Mouse (Mus musculus) embryonic stem cell, embryonic (primary cell): ENCODE results near the gene Slc9a4.

Source experiments
- CTCF ChIA-PET, 4 experiments: fragments of 300-600 bp in 2 of 4; fragments of 350-600 bp in 2 of 4; sonication (Branson Sonifier 250); formaldehyde crosslinking; loops; one replicate each; lab custom pipeline; 2022; ENCODE audit warnings: inconsistent platforms in 2 of 4; lab: Charles Lee
- POLR2A ChIA-PET, 4 experiments: fragments of 300-600 bp in 2 of 4; fragments of 350-600 bp in 2 of 4; sonication (Branson Sonifier 250); formaldehyde crosslinking; loops; one replicate each; lab custom pipeline; 2022; ENCODE audit warnings: antibody characterized with exemption in 4 of 4, inconsistent platforms in 1 of 4; lab: Charles Lee

Gene Slc9a4

DNA sequence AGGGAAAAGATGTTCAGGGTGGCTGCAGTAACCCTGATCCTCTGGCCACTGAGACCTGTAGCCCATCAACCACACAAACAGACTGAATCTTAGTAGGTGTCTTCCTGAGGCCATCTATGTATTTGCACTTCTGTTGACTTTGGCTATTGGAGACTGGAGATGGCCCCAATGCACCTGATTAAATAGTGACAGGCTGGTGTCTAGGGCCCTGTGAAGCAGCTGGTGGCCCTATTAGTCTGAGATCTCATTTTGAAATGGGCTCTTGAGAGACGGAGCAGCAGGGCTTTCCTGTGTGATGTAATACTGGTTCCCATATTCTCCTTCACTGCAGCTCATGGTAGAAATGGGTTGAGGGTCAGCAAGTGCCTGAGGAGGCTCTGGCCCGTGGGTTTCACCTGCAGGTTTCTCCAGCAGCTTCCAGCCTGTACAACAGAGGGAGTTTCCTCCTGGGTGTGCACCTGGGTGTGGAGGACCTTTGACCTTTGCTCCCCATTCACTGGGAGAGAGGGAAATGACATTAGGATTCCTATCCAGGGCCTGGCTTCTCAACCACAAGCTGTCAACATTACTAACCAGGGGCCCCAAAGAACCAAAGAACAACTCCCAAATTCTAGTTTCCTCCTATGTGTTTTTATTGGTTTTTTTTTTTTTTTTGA is 52.7 kb downstream of the Slc9a4 start:
- POLR2A ChIA-PET, result interaction anchor here in 1 of 4 experiments (0.6 kb wide), 1 partner anchor 9 kb away, joined by 4 read pairs; no protein-coding TSS in a partner anchor
- CTCF ChIA-PET, result interaction anchor here in 1 of 4 experiments (1.5 kb wide), 1 partner anchor 170 kb away, joined by 3 read pairs; no protein-coding TSS in a partner anchor

DNA sequence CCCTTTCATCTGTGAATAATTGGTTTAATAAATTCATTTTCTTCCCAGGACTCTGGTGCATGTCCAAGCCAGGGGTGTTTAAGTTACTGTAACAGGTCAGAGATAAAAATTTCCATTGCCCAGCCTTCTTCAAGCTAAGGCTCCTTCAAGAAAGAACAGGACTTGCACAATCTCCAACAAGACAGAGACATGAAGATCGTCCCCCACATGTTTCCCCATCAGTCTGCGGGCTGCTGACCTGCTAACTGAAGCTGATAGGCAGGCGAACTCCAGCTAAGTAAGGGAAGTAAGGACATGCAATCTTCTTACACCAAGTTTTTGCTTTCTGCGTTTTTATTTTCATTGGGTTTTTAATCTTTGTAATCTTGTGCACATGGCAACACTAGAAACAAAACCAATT is 54.7 kb downstream of the Slc9a4 start:
- POLR2A ChIA-PET, result no interaction called here
- CTCF ChIA-PET, result no interaction called here

DNA sequence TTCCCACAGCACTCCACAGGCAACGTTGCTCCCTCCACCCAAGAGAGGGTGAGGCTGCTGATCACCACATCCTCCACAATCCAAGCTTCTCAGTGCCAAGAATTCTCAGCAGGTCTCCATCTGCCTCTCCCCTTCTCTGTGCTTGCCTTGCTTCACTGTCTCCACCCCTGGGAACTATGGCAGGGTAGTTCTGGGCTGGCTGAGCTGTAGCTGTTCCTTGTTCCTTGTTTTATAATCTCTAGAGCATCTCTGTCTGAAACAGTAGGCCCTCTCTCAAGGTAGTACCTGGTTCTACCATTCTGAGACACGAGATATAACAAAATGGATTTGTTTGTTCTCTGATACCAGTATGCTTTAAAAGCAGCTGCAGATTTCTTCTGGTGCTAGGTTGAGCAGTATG is 68.4 kb downstream of the Slc9a4 start:
- ChIA-PET POLR2A (no interaction called here), CTCF (interaction anchor here in 1 of 4 experiments (1.0 kb wide), 1 partner anchor 10 kb away, joined by 3 read pairs; no protein-coding TSS in a partner anchor)

DNA sequence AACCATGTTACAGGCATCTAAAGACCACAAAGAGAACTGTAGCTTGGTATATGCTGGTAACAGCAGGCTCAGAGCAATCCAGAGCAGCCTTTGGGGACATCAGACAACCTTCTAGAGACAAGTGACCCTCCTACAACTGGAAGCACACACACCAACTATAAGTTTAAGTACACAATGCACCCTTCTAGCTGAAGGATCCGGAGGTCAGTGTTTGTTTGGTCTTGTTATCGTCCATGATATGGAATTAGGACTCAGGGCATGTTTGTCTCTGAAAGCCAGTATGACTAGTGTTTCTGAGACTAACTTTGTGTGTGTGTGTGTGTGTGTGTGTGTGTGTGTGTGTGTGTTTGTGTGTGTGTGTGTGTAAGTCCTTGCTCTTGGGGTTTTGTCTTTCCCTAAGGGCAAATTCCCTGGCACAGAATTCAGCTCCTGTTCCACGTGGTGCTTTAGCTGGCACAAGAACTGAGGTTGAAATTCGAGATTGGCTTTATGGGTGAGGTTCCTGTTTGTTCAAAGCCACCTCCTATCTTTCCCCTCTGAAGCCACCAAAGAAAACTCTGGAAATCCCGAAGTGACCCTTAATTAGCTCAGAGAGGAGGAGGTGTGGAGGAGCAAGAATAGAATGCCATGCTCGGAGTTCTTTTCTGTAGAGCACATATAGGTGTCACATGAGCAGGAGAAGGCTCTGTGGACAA is 71.1 kb downstream of the Slc9a4 start:
- ChIA-PET POLR2A (no interaction called here), CTCF (interaction anchor here in 1 of 4 experiments (0.7 kb wide), 1 partner anchor 650 kb away, joined by 6 read pairs; no protein-coding TSS in a partner anchor)

DNA sequence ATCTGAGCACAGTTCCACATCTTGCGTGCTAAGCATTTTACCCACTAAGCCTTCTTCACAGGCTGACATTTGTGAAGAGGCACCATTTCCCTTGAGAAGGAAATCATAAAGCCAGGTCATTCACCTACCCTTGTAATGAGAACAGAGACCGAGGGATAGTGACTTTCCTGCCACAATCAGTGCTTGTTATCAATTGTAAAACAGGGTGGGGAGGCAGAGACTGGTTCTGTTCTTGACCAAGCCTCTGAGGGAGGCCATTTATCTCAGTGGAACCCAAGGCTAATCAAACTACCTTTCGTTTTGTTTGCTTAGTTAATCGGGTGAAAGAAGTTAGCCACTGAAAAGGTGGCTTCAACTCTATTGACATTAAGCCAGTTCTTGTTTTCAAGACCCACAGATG is 77.2 kb downstream of the Slc9a4 start:
- ChIA-PET CTCF (interaction anchor here in 1 of 4 experiments (2.1 kb wide), 1 partner anchor 277 kb away, joined by 14 read pairs; no protein-coding TSS in a partner anchor), POLR2A (no interaction called here)

DNA sequence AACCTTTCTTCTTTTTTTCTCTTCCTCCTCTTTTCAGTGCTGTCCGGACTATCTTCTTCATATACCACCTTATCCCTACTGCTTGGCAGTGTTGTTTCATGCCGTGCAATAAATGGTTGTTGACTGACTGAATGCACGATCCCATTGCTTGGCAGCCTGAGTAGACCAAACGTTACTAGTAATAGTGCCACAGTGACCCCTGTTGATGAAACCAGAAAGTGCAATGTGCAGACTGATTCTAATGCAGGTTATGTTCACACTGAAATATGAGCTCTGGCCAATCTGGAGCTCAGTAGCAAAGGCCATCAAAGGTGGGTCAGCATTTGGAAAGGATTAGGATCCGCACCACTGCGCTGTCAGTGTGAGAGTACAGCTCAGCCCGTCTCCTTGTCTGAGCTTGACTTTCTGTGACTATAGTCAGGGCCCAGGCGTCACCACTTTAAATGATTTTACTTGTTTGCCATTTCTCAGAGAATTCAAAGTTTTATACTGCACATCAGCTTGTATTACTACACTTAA is 78.2 kb downstream of the Slc9a4 start:
- POLR2A ChIA-PET, result interaction anchor here in 1 of 4 experiments (1.5 kb wide), 2 partner anchors 89 to 756 kb away, joined by 3 read pairs; no protein-coding TSS in a partner anchor
- CTCF ChIA-PET, result interaction anchor here in 3 of 4 experiments (0.6 to 2.1 kb wide), 12 partner anchors 9 to 543 kb away, joined by 3 to 14 read pairs (median 4); partner anchors contain the start of gene Slc9a4 (in 2 of the 3)

DNA sequence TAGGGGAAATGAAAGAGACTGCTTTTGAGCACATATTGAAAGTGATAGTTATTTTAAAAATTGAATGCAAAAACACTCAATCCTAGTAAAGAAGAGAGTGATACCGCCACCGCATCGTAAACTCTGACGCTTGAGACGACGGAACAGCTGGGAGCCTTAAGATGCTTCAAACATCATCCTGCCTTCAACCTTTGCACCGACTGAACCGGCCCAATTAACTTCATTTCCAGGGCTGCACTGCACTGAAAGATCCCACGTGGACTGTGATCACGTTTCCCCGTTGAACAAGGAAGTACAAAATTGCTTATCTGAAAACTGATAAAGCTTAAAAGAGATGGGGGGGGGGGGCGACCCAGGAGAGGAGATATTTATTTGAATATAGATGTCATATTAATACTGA is 79.1 kb downstream of the Slc9a4 start:
- ChIA-PET POLR2A (interaction anchor here in 3 of 4 experiments (0.6 to 1.5 kb wide), 6 partner anchors 90 to 757 kb away, joined by 3 to 4 read pairs (median 3); no protein-coding TSS in a partner anchor), CTCF (interaction anchor here in 3 of 4 experiments (0.6 to 2.1 kb wide), 3 partner anchors 226 to 279 kb away, joined by 7 to 14 read pairs (median 13); no protein-coding TSS in a partner anchor)

DNA sequence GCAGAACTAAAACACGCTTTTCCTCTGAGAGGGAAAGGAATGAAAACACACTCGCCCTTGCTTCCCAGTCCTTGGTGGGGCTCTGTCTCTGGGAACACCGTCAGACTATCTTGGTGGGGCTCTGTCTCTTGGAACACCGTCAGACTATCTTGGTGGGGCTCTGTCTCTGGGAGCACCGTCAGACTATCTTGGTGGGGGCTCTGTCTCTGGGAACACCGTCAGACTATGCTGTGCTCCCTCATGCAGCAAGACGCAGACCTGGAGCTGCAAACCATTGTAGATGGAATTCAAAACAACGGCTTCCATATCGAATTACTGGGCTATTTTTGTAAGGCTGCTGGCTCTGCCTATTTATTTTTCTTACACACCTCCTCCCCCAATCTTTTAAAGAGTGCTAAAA is 79.6 kb downstream of the Slc9a4 start:
- ChIA-PET CTCF (no interaction called here), POLR2A (interaction anchor here in 1 of 4 experiments (0.6 kb wide), 1 partner anchor 215 kb away, joined by 4 read pairs; no protein-coding TSS in a partner anchor)

DNA sequence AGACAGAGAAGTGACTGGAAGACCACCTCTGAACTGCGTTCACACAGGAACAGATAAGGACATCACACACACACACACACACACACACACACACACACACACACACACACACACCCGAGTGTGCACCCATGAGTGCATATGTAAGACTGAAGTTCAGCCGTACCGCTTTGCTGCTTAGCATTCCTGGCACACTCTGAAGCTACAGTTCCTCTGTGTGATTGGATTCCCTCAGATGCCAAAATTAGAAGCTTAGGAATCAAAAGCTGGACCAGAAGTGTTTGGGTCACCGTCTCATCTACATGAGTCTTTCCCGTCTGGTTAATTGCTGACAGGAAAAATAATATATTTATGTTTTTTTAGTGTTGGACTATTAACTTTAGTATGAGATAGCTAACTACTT is 81.0 kb downstream of the Slc9a4 start:
- ChIA-PET CTCF (interaction anchor here in 1 of 4 experiments (0.6 kb wide), 1 partner anchor 8 kb away, joined by 3 read pairs; no protein-coding TSS in a partner anchor), POLR2A (interaction anchor here in 1 of 4 experiments (0.6 kb wide), 1 partner anchor 193 kb away, joined by 3 read pairs; no protein-coding TSS in a partner anchor)

DNA sequence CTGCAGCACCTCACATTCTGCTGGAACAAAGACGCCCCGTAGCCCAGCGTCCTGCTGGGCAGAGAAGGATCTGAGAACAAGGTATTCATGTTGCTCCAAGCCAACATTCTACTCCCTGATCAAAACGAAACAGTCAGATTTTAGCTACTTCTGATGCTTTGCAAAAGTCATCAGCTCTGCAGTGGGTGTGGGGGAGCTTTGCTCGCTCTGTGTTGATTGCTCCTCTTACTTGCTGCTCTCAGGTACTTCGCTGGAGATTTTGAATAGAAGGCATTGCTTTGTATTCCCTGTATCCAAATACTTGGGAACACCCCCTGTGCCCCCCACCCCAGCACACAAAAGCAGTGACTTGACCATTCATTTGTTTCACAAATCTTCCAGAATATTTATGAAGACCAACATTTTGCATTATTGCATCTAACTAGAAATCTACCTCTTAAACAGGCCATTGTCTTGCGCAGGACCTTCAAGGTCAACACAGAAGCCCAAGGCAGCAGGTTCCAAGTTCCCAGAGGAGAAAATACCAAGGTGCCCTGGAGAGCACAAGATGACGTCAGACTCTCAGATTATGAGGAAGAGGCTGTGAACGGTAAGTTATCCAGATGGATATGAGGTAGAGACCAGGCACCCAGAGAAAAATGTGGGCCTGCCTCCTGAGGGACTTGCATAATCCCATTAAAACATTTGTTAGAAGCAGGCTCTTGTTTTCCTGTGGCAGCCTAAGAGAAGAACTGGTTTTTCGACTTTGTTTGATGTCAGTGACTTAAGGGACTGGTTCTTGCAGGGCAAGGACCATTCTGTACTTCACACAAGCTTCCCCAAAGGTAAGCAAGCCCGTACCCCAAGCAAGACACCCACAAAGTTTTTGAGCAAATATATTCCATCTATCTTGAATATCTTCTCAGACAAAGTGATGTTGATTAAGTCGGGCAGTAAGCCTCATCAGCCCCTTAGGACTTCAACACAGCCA is 85.8 kb downstream of the Slc9a4 start:
- POLR2A ChIA-PET, result no interaction called here
- CTCF ChIA-PET, result no interaction called here

DNA sequence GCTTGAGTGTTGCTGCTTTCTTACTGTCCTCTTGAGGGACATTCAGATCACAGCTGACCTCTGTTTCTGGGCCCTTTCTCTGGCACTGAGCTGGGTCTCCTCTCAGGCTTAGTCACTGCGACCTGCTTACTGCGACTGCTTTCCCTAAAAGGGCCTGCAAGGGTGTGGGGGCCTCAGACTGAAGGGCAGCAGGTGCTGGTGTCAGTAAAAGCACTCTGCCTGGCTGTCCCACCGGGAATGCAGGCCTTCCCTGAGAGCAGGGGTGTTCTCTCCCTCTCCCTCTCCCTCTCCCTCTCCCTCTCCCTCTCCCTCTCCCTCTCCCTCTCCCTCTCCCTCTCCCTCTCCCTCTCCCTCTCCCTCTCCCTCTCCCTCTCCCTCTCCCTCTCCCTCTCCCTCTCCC is 87.6 kb downstream of the Slc9a4 start:
- POLR2A ChIA-PET, result interaction anchor here in 1 of 4 experiments (0.5 kb wide), 1 partner anchor 102 kb away, joined by 5 read pairs; no protein-coding TSS in a partner anchor
- CTCF ChIA-PET, result interaction anchor here in 1 of 4 experiments (0.6 kb wide), 1 partner anchor 28 kb away, joined by 3 read pairs; no protein-coding TSS in a partner anchor

DNA sequence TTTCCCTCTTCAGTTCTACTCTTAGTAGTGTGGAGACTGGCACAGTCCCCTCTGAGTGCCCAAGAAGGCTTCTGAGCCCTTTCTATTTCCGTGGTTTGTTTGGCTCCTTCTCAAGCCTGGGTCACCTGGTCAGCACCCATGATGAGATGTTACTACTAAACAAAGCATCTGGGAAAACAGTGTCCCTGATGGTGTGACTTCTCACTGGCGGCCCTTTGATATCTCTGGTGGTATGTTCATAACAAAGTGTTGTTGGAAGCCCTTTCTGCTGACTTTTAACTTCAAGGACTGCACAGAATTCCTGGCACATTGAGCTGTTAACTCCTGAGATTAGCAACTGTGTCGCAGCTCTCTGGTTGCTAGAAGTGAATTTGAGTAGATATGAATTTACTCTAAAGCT is 90.1 kb downstream of the Slc9a4 start:
- CTCF ChIA-PET, result no interaction called here
- POLR2A ChIA-PET, result no interaction called here

DNA sequence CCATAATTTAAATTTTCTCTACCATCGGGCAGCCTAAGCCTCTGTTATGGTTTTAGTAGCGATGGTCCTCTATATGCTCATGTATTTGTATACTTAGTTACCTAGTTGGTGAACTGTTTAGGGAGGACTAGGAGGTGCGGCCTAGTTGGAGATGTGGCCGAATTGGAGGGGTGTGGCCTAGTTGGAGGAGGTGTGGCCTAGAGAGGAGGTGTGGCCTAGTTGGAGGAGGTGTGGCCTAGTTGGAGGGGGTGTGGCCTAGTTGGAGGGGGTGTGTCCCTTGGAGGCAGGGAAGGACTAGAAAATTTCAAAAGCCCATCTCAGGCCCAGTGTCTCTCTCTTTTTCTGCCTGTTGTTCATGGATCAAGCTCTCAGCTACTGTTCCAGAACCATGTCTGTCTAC is 91.6 kb downstream of the Slc9a4 start:
- ChIA-PET POLR2A (interaction anchor here in 1 of 4 experiments (0.5 kb wide), 1 partner anchor 13 kb away, joined by 3 read pairs; no protein-coding TSS in a partner anchor), CTCF (interaction anchor here in 1 of 4 experiments (0.7 kb wide), 1 partner anchor 1144 kb away, joined by 3 read pairs; no protein-coding TSS in a partner anchor)

DNA sequence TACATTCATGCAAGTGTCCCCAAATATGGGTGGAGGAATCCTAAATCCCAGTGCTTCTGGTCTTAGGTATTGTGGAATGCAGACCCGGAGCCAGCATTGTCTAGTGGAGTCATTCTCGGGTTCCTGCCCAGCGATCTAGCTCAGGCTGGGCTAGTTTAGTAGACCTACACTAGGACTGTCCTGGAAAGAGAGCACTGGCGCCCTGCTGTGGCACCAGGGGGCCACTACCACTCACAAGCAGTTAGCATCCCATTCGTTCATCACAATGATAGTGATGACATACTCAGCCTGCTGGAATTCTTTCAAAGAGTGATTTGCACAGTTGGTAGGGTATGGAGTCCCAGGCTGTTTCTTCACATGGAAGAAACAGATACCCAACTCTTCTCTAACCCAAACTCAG is 97.4 kb downstream of the Slc9a4 start:
- CTCF ChIA-PET, result interaction anchor here in 2 of 4 experiments (0.5 to 1.0 kb wide), 2 partner anchors 98 to 211 kb away, joined by 3 read pairs; no protein-coding TSS in a partner anchor
- POLR2A ChIA-PET, result interaction anchor here in 1 of 4 experiments (0.7 kb wide), 1 partner anchor 86 kb away, joined by 3 read pairs; no protein-coding TSS in a partner anchor
